Mouse (Mus musculus): Measurements from ENCODE around the gene Phlda1.

Phlda1 gene

DNA sequence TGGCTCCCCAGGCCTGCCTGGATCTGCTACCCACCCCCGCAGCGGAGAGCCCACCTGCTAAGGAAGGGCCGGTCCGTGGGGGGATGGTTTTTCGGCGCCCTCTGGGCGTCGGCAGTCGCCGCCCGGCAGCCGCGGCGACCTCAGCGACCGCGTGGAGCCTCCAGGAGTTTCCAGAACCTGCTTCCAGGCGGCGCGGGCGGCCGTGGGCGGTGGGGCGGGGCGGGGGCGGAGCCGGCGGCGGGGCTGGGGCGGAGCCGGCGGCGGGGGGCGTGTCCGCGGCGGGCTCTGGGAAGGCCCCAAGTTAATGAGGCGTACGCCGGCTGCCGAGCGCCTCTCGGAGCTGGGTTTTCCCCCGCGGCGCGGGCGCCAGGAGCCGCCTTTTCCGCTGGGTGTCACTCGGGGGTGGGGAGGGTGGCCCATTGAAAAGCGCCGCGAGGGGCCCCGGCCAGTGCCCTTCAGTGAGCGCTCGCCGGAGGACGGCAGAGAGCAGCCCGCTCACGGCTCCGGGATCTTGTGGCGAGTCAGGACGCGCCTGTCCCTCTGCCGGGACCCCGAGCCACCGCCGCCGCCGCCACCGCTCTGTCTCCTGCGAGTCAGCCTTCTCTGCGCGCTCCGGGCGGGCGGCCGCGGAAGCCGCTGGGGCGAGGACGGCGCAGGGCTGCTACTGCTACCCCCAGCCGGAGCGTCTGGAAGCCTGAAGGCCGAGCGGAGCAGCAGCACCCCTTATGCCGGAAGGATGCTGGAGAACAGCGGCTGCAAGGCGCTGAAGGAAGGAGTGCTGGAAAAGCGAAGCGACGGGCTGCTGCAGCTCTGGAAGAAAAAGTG lies at the start of gene Phlda1:
Gene Phlda1, plus strand, starts transcription at position 186 of the 825 bp plus-strand sequence.
- peak; percentile 97 for DNase-seq

DNA sequence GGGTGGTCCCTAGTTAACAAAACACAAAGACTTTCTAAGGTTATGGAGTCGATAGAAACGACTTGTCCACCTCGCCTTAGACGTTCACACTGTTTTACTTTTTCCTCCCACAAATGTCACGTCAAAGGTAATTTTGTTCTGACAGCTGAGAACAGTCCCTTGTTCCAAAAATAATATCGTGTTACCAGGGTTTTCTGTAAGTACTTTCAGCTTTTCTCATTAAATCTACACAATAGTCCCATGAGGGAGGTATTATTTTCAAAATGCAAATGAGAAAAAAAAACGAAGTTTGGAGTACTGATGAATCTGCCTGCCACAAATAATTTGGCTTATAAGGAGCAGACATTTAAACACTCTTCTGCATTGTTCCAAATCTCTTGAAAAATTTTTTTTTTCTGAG lies 48.0 kb upstream of the Phlda1 start:
- no peak for DNase-seq

DNA sequence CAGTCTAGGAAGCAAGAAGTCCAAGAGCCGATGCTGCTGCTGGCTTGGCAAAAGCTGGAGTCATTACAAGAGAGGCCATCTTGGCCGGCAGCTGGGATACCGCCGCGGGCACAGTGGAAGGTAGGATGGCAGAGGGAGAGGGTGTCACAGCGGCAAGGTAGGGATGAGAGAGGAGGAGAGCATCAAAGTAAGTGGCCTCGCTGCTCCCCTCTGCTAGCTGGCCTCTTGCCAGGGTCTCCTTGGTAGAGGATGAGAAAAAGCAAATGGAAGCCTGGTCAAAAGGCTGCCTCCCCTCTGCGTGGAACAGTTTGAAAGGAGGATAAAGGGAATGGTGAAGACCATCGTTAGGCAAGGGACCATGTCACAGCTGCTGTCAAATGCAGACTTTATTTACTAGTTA lies 47.0 kb upstream of the Phlda1 start:
- DNase-seq = no peak

DNA sequence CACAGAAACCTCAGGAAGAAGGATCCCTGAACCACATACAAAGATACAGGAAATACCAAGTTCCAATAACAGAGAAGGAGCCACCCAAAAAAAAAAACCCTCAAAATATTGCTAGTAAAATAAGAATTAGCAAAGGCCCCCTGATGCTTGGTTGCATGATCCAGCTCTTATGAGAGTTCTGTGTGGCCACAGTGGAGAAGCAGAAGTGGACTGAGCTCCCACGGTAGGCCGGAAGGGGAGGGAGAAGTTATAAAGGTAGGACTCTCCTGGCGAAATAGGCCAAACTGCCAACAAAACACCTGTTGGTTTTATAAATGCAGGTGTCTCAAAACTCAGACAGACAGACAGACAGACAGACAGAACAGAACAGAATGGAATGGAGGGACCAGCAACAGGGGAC lies 46.2 kb upstream of the Phlda1 start:
- no peak for DNase-seq

DNA sequence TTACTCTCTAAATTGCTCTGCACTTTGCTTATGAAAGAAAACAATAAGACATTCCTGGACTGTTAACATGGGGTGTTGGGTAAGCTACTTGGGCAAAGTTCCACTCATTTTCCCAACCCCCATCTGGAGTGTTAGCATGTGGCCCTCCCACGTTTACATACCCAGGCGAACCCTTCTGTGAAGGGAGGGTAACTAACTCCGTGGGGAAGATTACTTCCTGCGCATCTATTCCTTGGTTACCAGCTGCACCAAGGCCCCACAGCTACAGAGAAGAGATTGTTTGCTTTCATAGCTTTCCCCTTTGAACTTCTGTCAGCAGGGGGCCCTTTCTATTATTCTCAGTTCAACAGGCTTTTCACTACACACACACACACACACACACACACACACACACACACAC lies 45.7 kb upstream of the Phlda1 start:
- DNase-seq = no peak

DNA sequence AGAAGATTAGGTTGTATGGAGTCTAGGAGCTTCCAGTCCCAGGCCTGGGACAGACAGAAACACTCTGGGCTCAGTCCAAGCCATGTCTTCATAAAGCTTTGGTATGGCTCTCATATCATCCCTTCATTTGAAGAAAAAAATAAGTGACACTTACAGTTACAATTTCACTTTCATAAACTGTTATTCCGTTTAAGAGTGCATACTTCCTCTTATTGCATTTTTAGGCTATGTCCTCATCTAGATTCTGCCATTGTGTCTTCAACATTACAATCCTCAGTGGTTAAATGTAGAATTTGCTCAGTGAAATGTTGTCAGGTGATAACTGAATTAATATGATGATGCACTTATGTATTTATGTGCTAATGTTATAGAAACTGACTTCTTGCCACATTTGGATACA lies 41.3 kb upstream of the Phlda1 start:
- no peak for DNase-seq

DNA sequence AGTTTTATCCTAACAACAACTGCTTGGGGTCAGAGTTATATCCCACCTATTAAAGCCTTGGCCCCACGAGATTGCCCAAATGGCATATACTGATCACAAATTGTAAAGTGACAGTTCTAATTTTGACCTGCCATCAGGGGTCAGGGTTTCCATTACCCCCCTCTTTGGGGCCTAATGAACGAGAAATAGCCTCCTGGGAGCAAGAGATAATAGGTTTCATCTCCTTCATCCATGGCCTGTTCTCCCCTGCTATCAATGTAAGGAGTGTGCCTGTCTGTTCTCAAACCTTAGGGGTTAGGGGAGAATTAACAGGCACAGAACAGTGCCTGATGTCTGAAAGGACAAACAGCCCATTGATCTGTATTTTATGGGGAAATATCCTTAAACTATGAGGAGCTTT lies 40.7 kb upstream of the Phlda1 start:
- DNase-seq = no peak

DNA sequence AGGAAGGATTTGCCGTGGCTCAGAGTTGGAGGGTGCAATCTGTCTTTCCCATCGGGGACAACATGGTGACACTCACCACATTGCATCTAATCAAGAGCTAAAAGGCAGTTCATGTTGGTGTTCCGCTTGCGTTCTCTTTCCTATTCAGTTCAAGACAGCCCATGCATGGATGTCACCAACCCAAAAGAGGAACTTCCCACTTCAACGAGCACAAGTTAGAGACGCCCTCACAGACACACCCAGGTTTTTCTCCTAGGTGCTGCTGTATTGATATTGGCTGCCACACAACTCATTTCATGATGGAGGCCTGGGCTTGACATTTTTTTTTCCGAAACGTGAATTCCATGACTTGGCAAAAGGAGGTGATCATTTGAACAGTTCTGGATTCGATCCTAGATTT lies 34.9 kb upstream of the Phlda1 start:
- no peak for DNase-seq

DNA sequence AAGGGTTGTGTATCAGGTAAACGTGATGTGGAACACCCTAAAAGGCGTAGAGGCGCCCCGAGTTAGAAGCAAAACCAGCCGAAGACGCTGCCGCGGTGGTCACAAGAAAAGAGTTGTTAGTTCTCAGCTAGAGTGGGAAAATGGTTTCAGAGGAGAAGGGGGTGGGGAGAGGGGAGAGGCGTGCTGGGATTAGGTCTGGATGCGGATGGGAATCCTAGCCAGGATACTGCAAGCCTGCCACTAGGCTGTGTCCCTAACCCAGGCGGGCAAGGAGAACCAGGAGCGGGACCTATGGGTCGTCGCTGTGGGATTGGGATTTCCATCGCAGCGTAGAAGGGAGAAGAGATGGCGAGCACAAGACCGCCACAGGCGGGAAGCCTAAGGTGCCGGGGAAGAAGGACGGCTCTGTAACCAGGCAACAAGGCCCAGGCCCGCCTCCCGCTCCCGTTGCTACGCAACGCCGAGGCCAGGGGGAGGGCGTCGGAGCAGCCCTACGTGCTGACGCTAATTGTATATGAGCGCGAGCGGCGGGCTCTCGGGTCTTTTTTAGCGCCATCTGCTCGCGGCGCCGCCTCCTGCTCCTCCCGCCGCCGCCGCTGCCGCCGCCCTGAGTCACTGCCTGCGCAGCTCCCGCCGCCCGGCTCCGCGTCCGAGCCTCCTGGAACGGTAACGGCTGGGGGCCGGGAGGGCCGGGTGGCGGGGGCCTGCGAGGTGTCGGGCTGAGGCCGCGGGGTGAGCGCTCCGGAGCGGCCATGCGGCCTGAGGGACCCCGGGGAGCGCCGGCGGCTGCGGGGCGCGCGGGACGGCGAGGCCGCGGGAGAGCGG lies 33.2 kb upstream of the Phlda1 start, which contains the start of gene Nap1l1:
Gene Nap1l1, plus strand, starts transcription at position 538 of the 825 bp plus-strand sequence.
- DNase-seq = peak; percentile 97

DNA sequence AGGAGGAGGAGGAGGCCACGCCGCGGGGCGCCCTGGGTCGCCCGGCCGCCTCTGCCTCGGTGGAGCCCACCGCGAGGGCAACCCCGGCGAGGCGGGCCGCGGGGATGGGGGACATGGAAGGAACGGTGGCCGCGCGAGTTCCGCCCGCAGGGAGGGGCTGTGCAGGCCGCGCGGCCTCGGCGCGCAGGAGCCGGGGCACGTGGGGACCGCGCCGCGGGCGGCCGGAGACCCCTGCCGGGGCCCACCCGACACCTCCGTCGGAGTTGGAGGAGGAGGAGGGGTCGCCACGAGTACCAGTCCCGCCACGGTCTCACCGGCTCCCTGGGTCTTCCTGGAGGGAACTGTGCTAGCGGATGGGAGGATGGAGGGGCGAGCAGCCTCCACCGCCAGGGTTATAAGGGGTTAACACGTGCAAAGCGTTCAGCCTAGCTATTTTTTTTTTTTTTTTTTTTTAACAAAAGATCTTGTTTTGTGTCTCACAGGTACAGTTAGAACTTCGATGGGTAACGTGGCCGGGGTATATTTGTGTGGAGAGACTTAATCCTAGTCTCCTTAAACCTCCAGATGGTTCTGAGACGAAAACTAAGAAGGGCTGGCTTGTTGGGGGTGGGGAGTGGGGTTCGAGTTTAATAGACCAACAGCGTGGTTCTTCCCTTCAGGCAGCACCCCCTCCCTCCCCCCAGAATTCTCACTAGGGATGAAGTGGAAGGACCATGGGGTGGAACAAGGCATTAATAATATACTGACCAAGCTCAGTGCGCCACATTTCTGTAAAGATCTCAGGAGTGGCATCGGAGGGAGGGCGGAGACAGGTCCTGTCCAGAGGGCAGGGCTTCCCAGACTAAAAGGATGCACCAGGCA lies 32.3 kb upstream of the Phlda1 start:
- peak; percentile 24 for DNase-seq

DNA sequence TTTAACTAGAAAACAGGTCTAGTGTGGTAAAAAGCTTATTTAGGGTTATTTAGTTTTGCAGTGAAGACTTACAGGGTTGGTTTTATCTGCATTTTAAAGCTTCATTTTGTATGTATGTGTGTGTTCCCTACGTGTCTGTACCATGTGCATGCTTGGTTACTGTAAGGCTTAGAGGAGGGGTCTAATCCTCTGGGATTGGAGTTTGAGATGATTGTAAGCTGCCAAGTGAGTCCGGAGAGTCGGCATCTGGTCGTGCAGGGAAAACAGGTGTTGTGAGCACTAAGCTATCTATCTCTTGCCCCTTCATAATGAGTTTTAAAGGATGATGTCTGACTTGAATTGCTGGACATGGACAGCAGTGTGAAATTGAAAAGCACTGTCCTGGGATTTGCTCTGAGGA lies 29.8 kb upstream of the Phlda1 start:
- DNase-seq = no peak

DNA sequence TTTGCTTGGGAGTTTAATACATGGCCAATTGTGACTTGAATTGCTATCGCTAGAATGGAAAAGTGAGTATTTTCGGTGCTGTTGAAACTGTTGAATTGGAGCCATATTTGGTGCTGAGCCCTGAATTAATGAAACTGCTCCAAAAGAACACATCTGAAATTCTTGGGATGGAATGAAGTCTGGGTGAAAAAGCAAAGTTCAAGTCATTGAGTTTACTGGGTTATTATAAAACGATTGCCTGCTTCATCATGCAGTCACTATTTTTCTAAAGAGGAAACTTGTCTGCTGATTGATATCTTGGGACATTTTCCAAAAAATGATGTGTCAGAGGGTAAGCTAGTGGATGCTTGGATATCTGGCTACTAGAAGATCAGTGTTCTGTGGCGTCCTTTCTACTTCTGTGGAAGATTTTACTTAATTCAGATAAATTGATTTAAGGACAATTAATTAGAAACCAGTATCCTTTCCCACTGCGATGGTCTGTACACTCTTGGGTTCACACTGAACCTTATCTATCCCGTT lies 29.0 kb upstream of the Phlda1 start:
- no peak for DNase-seq

DNA sequence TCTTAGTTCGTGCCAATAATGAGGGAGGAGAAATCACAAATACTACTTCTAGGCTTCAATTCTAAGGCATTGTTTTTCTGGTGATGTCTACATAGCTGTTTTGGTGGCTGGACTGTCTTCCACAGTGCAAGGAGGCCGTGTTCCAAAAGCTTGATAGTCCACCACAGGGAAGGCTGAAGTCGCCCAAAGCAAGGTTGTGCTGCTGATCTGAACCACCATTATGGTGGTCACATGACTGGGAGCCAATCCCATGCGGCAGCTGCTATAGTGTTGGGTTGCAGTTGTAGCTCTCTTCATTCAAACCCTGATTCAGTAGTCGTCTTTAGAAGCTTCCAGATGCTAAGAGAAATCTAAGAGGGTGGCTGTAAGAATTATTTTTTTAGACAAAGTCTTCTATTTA lies 26.5 kb upstream of the Phlda1 start:
- no peak for DNase-seq

DNA sequence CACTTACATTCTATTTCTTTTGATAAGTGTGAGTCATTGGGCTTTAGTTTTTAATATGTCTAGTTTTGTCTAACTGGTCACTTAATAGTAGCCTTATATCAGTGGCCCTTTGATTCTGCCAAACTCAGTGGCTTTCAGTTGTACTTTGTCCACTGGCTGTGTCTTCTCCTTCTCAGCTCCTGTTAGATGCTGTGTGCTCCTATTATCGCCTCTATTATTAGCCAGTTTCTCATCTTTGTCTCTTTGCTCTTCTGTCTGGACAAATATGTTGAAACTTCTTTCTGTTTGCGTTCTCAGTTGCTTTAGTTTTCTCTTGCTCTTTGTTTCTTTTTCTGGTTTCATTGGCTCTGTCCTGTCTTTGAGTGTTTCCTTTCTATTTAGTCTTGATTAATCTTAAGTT lies 23.4 kb upstream of the Phlda1 start:
- no peak for DNase-seq

DNA sequence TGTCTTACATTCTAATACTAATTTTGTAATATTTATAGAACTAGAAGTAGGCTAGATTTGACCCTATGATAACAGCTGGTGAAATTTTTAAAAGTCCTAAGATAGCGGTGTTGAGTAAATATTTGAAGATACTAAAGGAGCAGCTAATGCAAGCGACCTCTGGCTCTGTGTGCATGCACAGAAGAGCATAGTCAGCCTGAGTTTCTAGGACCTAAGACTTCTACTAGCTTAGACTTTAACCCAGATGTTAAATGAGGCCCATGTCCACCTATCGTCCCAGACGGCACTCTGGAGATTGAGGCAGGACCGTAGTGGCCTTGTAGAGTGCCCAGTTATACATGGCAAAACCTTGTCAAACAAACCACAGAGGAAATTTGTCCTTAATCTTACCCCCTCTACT lies 22.0 kb upstream of the Phlda1 start:
- peak; percentile 26 for DNase-seq

DNA sequence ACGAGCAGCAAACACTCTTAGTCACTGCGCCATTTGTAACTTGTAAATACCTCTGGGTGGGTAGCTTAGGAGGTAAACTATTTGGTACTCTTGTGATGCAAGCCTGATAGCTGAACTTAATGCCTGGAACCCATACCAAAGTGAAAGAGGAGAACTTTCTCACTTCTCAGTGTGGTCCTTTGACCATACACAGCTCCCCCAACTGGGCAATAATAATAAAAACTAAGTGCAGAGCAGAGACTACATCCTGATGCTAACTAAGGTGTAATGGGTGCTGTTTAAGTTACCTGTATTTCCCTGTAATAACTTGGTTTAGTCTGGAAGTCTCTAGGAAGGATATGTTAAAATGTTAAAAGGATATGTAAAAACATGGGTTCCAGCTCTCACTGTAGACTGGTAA lies 17.3 kb upstream of the Phlda1 start:
- no peak for DNase-seq

DNA sequence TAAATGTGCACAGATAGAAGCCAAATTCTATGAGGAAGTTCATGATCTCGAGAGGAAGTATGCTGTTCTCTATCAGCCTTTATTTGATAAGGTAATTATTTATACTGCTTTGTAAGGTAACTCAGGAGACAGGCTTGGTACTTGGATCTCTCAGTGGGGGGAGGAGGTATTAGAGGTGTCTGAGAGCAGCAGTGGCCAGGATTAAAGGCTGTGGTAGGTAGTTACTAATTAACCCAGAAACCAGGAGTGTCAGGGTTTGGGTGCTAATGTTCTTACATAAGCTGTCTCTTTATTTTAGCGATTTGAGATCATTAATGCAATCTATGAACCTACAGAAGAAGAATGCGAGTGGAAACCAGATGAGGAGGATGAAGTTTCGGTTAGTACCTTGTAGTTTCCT lies 16.0 kb upstream of the Phlda1 start:
- DNase-seq = peak; percentile 56

DNA sequence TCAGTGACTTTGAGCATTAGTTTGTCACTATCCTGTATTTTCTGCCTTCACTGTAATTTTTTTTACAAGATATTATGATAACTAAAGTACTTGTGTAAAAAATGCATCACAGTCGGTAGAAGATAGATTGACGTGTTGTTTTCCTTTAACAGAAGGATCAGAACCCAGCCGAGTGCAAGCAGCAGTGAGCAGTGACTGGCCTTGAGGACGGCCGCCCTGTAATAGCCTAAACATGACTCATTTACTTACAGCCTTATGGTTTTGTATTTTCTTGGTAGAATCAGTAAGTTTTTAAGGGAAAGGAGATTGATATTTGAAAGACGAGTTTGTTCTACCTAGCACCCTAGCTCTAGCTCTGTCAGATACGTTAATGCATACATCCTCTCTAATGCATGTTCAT lies 10.2 kb upstream of the Phlda1 start:
- DNase-seq = no peak

DNA sequence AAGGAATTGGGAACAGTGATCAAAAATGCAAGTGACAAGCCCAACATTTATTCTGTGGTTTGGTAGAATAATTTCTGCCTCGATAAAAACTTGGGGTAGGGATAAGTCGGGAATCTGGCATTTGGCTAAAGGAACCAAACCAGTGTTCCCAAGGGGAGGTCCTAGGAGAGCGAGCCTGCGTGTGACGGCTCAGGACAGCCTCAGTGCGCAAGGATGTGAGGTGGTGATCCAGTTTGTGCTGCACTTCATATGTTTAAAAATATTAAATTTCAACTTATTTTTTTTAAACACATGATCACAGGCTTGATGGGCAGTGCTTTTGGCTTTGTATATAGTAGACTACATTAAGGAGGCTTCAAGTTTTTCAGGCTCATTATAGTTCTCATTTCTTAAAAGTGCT lies 6.2 kb upstream of the Phlda1 start:
- no peak for DNase-seq

DNA sequence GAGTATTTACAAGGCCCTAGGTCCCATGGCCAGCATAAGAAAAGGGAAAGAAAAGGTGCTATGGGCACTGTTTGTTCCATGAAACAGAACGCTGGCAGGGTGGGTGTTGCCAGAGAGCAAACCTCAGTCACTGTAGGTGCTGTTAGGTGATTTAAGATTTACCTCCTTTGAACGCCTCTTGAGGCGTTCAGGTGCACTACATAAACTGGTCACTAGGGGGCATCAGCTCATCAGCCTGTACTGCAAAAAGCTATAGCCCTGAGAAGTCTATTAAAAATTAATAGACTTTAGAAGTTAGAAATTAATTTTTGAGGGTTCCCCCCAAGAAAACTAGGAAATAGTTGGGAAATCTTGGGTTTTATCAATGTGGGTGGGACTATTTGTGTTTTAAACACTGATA lies 3.0 kb upstream of the Phlda1 start:
- DNase-seq = peak; percentile 85

DNA sequence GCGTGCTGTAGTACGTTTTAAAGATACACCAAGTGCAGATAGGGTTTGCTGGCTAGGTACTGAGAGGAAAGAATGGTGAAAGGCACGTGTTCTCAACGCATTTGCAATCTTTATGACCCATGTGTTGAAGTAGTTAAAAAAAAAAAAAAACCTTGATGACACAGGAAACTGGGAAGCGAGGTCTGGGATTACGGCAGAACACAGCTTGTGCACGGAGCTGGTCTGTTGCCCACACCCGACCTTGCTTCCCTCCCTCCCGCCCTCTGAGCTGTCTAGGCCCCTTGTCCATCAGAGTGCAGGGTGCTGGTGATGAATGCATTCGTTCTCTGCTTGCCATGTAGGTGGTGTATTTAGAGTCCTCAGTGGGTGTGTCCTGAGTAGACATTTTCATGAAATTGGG lies 2.4 kb upstream of the Phlda1 start:
- DNase-seq = no peak

DNA sequence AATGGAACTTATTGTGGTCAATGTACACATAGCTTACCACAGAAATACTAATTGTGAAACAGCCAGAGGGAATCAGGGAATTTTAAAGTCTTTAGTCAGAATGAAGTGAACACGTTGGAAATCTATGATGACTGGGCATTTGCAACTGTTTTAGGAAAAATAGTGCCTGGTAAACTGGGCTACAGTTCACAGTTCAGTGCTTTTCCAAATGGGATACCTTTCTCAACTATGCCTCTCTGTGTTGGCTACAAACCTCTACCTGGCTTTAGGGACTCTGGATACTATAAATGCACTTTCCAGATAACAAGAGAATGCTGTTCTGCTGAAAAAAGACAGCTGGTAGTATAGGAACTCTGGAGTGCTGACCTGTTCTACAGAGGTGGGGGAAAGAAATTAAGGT lies 1.5 kb upstream of the Phlda1 start:
- DNase-seq = no peak

DNA sequence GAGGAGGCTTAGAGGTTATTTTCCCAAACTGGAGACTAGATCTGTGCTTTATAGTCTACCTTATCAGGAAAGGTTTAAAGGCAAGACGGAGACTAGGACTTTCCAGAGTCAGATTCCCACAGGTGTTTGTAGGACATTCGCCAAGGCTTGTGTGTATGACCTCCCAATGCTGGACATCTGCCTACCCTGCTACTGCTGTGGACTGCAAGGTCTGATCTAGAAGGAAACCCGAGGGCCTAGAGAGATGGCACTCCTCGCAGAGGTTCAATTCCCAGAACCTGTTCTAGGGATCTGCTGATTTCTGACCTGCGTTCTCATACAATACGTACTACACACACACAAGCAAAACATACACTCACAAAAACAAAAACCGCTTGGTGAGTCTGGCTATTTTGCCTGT lies 680 bp upstream of the Phlda1 start:
- DNase-seq = no peak

Data from kidney, postnatal 14 days (tissue).